Mouse (Mus musculus) embryo, embryonic 11.5 days (tissue): ENCODE measurements around the gene Tmc1.

Experiments
- DNase-seq: peaks from one replicate; pipeline ENCODE4 v3.0.0-alpha.2; 2012; ENCODE audit warnings: low read depth, low spot score

Tmc1 gene

GRCm38 (mm10) chr19:20953874-20954273 is at the start of gene Tmc1:
Gene Tmc1, minus strand, starts transcription at chr19:20954202.
- DNase-seq = no peak

- no peak for DNase-seq
Observed at GRCm38 (mm10) chr19:21001552-21001951, 47.5 kb upstream of the Tmc1 start.

GRCm38 (mm10) chr19:20979244-20979643 is 25.2 kb upstream of the Tmc1 start:
- DNase-seq = no peak

- no peak for DNase-seq
Observed at GRCm38 (mm10) chr19:20978148-20978547, 24.1 kb upstream of the Tmc1 start.

- DNase-seq = no peak
Observed at GRCm38 (mm10) chr19:20971926-20972325, 17.9 kb upstream of the Tmc1 start.

GRCm38 (mm10) chr19:20954815-20955214 is 813 bp upstream of the Tmc1 start:
- DNase-seq = no peak

GRCm38 (mm10) chr19:20944446-20944845 is 9.6 kb downstream of the Tmc1 start:
- DNase-seq = no peak

- no peak for DNase-seq
Observed at GRCm38 (mm10) chr19:20924282-20924681, 29.7 kb downstream of the Tmc1 start.

GRCm38 (mm10) chr19:20923336-20924211 is 30.4 kb downstream of the Tmc1 start:
- DNase-seq = peak; percentile 8

GRCm38 (mm10) chr19:20918241-20918640 is 35.8 kb downstream of the Tmc1 start:
- DNase-seq = no peak

GRCm38 (mm10) chr19:20915151-20915550 is 38.9 kb downstream of the Tmc1 start:
- DNase-seq = no peak

GRCm38 (mm10) chr19:20910356-20910755 is 43.6 kb downstream of the Tmc1 start:
- DNase-seq = no peak

GRCm38 (mm10) chr19:20881205-20881604 is 72.8 kb downstream of the Tmc1 start:
- no peak for DNase-seq

- DNase-seq = no peak
Observed at GRCm38 (mm10) chr19:20875881-20876280, 78.1 kb downstream of the Tmc1 start.

- DNase-seq = no peak
Observed at GRCm38 (mm10) chr19:20861779-20862178, 92.2 kb downstream of the Tmc1 start.

GRCm38 (mm10) chr19:20860270-20860669 is 93.7 kb downstream of the Tmc1 start:
- no peak for DNase-seq

- DNase-seq = no peak
Observed at GRCm38 (mm10) chr19:20857819-20858218, 96.2 kb downstream of the Tmc1 start.

GRCm38 (mm10) chr19:20848906-20849305 is 105.1 kb downstream of the Tmc1 start:
- no peak for DNase-seq

- no peak for DNase-seq
Observed at GRCm38 (mm10) chr19:20847476-20848073, 106.4 kb downstream of the Tmc1 start.

GRCm38 (mm10) chr19:20837422-20837821 is 116.6 kb downstream of the Tmc1 start:
- no peak for DNase-seq

GRCm38 (mm10) chr19:20836055-20836845 is 117.8 kb downstream of the Tmc1 start:
- no peak for DNase-seq

- no peak for DNase-seq
Observed at GRCm38 (mm10) chr19:20834895-20835294, 119.1 kb downstream of the Tmc1 start.
